Mouse (Mus musculus): Measurements from ENCODE around the gene Gm6685. TPM values are rescaled to one million over a fixed set of nuclear protein-coding genes. Genes with fewer than 3 reads are reported as not detected.

The Gm6685 gene
- polyA plus RNA-seq, 1 experiment from 2014 or later, result not detected

DNA sequence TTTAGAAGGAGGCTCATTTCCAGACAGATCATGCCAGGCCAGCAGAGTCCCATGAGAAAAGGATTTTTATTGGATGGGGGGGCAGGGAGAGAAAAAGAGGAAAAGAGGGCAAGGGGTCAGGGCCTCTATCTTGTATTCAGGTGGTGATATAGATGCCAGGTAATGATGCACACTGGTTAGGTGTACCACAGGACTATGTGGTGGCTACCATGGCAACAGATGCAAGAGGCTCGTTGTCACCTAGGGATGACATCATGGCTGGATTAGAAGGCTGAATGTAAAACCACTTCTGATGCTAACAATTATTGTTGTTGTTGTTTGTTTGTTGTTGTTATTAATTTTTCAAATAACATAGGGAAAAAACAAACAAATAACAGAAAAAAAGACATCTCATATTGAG, 49.2 kb downstream of the Gm6685 start:
- 76% methylated on average over 1 of the region's 1 CpGs for WGBS
- H3K36me3 ChIP-seq, result no peaks in the 10 kb centered on the region
- ATAC-seq (ENCODE audit: insufficient number of reproducible peaks, low FRiP score), result no peak
- H3K9me3 ChIP-seq (replicated peaks), result no peaks in the 10 kb centered on the region
- H3K4me2 ChIP-seq, result no peak overlapping the region
- H3K27ac ChIP-seq (ENCODE audit: poor library complexity, severe bottlenecking), result no peak overlapping the region
- no peak overlapping the region for H3K4me3 ChIP-seq
- H3K4me1 ChIP-seq (replicated peaks), result no peaks in the 10 kb centered on the region
- no peak overlapping the region for H3K9ac ChIP-seq
- H3K27me3 ChIP-seq (replicated peaks), result no peaks in the 10 kb centered on the region

Other genes with a start within 250 kb of the Gm6685 start
- 0.81 and 1.6 TPM in 2 replicates for gene Ccdc85a, start 244.5 kb upstream of the Gm6685 start, polyA plus RNA-seq (2016; fragmentation: Nextera tagmentation; extraction: Ambion mirVana)